In the genomic region with DNA sequence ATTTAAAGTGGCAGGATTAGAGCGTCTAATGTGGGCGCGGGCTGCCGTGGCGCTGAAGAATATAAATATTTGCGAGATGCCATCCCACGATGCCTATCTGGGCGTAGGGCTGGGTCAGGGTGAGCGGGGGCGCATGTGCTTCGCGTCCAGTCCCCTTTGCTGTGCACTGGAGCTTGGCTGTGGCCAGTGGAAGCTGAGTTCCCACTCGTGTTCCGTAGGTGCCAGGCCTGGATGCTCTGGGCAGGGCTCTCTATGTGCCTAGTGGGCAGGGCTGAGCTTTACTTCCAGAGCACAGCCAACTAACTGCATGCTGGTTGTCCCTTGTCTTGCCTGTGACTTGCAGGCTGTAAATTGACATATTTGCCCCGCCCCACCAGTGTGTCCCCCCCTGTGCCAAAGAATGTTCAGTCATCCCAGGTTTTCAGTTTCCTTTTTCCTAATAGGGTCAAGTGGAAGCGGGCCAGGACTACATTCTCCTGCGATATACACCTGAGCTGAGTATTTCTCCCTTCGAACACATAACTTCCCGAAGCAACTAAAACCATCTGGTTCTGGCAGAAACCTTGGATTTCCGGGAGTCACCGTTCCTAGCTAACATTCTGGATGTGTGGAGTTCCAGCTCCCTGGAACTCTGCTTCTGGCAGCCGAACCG, we compare ENCODE assay signal across 10 mouse cellular contexts. TPM values are rescaled to one million over a fixed set of nuclear protein-coding genes. Genes with fewer than 3 reads are reported as not detected.
DNase-seq lines count a peak whose midpoint lies in the region; ATAC-seq lines count a peak whose summit lies in the region.
"Had no signal": no experiment of that assay in that cellular context is flagged by ENCODE, and none has a peak within 500 bp of the region (broad histone marks: within the 10 kb centered on the region; RNA-seq: fewer than 3 reads in every experiment).

No protein-coding gene starts in this region.

- intact Hi-C loops in left cerebral cortex, postnatal 25 days (cut with DNase I): no loop called here
- intact Hi-C loops in gastrocnemius, postnatal 36 days (cut with DNase I): no loop called here

- ATAC-seq in megakaryocyte, adult 5-6 weeks (ENCODE audit: poor library complexity, severe bottlenecking): no peak
- ATAC-seq in forebrain, embryonic 11.5 days (replicated peaks; ENCODE audit: low FRiP score): peak; percentile 20
- peak; percentile 8; the same call in 1 of the 2 replicates for ATAC-seq in neural tube, embryonic 12.5 days (ENCODE audit: low FRiP score, low read depth)

- H3K27me3 ChIP-seq in megakaryocyte, embryonic 14.5 days (replicated peaks): peaks cover 96% of the 10 kb centered on the region
- peaks cover 33% of the 10 kb centered on the region for H3K27me3 ChIP-seq in forebrain, embryonic 11.5 days (ENCODE audit: control insufficient read depth, insufficient read depth, low read length)
- peaks cover 97% of the 10 kb centered on the region for H3K27me3 ChIP-seq in neural tube, embryonic 12.5 days (replicated peaks)

- H3K4me2 ChIP-seq in forebrain, embryonic 11.5 days (ENCODE audit: low read depth, low read length, severe bottlenecking): peak overlapping the region; percentile 72
- H3K4me2 ChIP-seq in neural tube, embryonic 12.5 days (replicated peaks): peak overlapping the region; percentile 31
- H3K4me2 ChIP-seq: liver, embryonic 15.5 days had no signal

- H3K9ac ChIP-seq in forebrain, embryonic 11.5 days (ENCODE audit: low read length): peak overlapping the region; percentile 58
- H3K9ac ChIP-seq in neural tube, embryonic 12.5 days: no peak overlapping the region
- H3K9ac ChIP-seq: liver, embryonic 15.5 days had no signal

- H3K4me1 ChIP-seq in megakaryocyte, embryonic 14.5 days: peaks cover 13% of the 10 kb centered on the region
- H3K4me1 ChIP-seq in forebrain, embryonic 11.5 days (replicated peaks; ENCODE audit: control insufficient read depth, insufficient read depth, low read length): peaks cover 29% of the 10 kb centered on the region
- peaks cover 31% of the 10 kb centered on the region for H3K4me1 ChIP-seq in neural tube, embryonic 12.5 days
- H3K4me1 ChIP-seq: liver, embryonic 15.5 days had no signal

- H3K27ac ChIP-seq in forebrain, embryonic 11.5 days (ENCODE audit: low read depth, low read length): peak overlapping the region; percentile 90
- no peak overlapping the region for H3K27ac ChIP-seq in neural tube, embryonic 12.5 days
- H3K27ac ChIP-seq: liver, embryonic 15.5 days had no signal

- under 1% methylated on average over 23 of the region's 23 CpGs for WGBS in forebrain, embryonic 11.5 days
- WGBS in neural tube, embryonic 12.5 days: 1% methylated on average over 23 of the region's 23 CpGs

- peak; percentile 81 for DNase-seq in forebrain, embryonic 11.5 days (ENCODE audit: low spot score)
- peak; percentile 51 to 80 for DNase-seq in kidney, postnatal 25 days
- DNase-seq in left cerebral cortex, postnatal 25 days (ENCODE audit: low spot score in 2 of 2): no peak
- DNase-seq in gastrocnemius, postnatal 36 days: no peak
- no peak for DNase-seq in lung, postnatal 36 days

- no peaks in the 10 kb centered on the region for H3K36me3 ChIP-seq in megakaryocyte, embryonic 14.5 days (replicated peaks; ENCODE audit: low read length)
- no peaks in the 10 kb centered on the region for H3K36me3 ChIP-seq in forebrain, embryonic 11.5 days (ENCODE audit: control insufficient read depth, insufficient read depth, low read length)
- no peaks in the 10 kb centered on the region for H3K36me3 ChIP-seq in neural tube, embryonic 12.5 days
- H3K36me3 ChIP-seq: liver, embryonic 15.5 days had no signal

- H3K9me3 ChIP-seq in megakaryocyte, embryonic 14.5 days: no peaks in the 10 kb centered on the region
- H3K9me3 ChIP-seq in forebrain, embryonic 11.5 days (ENCODE audit: control insufficient read depth, low read length): no peaks in the 10 kb centered on the region
- no peaks in the 10 kb centered on the region for H3K9me3 ChIP-seq in neural tube, embryonic 12.5 days
- H3K9me3 ChIP-seq: liver, embryonic 15.5 days had no signal

- peak overlapping the region; percentile 42 for H3K4me3 ChIP-seq in megakaryocyte, embryonic 14.5 days (replicated peaks)
- H3K4me3 ChIP-seq in forebrain, embryonic 11.5 days (ENCODE audit: low read depth, low read length): peak overlapping the region; percentile 25
- H3K4me3 ChIP-seq in neural tube, embryonic 12.5 days: no peak overlapping the region
- H3K4me3 ChIP-seq: erythroblast, embryonic 14.5 days; liver, embryonic 15.5 days had no signal

RNA-seq across cellular contexts. Expression of gene Emx2, which starts 9.4 kb away (rescaled TPM):
- not detected in 2 replicates for polyA plus RNA-seq in megakaryocyte, embryonic 14.5 days (2012; ENCODE audit: insufficient read depth, low replicate concordance)
- total RNA-seq in megakaryocyte, adult 5-6 weeks (2015): not detected in 2 replicates
- total RNA-seq in megakaryocyte, adult 5-6 weeks (2017): not detected in 2 replicates
- polyA plus RNA-seq in forebrain, embryonic 11.5 days (2014; fragmentation: Nextera tagmentation; extraction: Ambion mirVana): 75.6 and 78.9 TPM in 2 replicates
- polyA plus RNA-seq in neural tube, embryonic 12.5 days (2016; fragmentation: Nextera tagmentation; extraction: Ambion mirVana): 0.54 and 2.1 TPM in 2 replicates
- 10 to 100 TPM; 16.1 to 19.2 TPM for total RNA-seq in left cerebral cortex, postnatal 25 days (2021)
- total RNA-seq in gastrocnemius, postnatal 36 days (2021): under 1 TPM; 0.10 to 0.56 TPM
- polyA plus RNA-seq: erythroblast, embryonic 14.5 days had no signal

Comparison
In these comparisons a context has a peak if more than half of its experiments do, and no peak if none do; other contexts are left out.
1. DNase-seq: peak in forebrain, embryonic 11.5 days (single experiment) and kidney, postnatal 25 days (2 of 2); none in left cerebral cortex, postnatal 25 days (0 of 2), gastrocnemius, postnatal 36 days (0 of 2) and lung, postnatal 36 days (single experiment).
2. RNA of gene Emx2, which starts 9.4 kb away (total RNA-seq): 16.1 to 19.2 TPM in left cerebral cortex, postnatal 25 days; 0.10 to 0.56 TPM in gastrocnemius, postnatal 36 days and not detected in megakaryocyte, adult 5-6 weeks; every median in the first group is over 10 times any median in the second.